Mouse (Mus musculus) layer of hippocampus, adult 18-20 months (tissue): ENCODE measurements around the gene Rcor1. TPM values are rescaled to one million over a fixed set of nuclear protein-coding genes. Genes with fewer than 3 reads are reported as not detected.

Experiments used
- DNase-seq, 2 experiments: peaks; one replicate each; pipeline ENCODE4 v3.0.0; 2022; ENCODE audit warnings: low spot score in 2 of 2
- total RNA-seq, 2 experiments: library from RNA; stranded (reverse); gene quantifications; 2 replicates each; pipeline ENCODE4 v1.2.3; 2021

Gene Rcor1
- total RNA-seq, 2 experiments from 2014 or later = 16.9 to 17.2 TPM

DNA sequence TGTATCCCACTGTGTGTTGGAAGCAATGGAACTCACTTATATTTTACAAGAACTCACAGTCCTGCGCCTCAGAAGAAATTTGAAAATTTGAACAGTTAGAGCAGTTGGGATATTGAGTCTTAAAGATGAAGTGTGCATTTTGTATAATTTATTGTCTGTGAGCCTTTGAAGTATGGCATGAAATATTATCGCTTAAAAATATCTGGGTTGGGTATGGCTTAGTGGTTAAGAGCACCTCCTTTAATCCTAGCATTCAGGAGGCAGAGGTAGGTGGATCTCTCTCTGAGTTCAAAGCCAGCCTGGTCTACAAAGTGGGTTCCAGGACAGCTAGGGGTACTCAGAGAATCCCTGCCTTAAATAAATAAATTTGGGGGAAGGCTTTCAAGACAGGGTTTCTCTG is 20.1 kb upstream of the Rcor1 start:
- DNase-seq = no peak

DNA sequence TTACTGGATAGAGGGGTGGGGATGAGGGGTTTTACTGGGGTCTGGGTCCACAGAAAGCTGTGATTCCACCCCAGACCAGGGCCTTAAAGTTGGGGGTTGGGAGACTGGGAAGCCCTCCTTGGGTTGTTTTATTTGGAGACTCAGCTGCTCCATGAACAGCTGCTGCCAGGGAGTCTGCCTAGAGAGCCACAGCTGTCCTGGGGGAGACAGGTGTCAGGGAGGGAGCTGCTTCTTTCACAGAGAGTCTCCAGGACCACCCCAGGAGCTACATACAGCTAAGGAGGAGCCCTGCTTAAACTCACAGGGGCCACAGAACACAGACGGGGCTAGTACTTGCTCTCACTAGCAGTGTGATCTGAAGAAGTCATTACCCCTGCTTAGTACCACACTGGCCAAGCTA is 18.0 kb upstream of the Rcor1 start:
- no peak for DNase-seq

DNA sequence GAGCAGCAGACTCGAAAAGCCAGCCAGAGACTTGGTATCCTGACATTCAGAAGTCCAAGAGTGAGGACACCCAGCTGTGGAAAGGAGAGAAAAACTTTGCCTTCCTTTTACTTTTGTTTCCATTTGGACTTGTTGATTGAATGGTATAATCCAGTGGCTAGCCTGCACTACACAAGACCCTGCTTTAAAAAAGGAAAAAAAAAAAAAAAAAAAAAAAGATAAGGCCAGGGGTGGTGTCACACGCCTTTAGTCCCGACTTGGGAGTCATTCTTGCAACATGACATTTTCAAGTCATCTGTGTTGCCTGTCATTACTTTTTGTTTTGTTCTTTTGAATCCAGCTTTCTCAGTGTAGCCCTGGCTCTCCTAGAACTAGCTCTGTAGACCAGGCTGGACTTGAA is 17.6 kb upstream of the Rcor1 start:
- DNase-seq = no peak

DNA sequence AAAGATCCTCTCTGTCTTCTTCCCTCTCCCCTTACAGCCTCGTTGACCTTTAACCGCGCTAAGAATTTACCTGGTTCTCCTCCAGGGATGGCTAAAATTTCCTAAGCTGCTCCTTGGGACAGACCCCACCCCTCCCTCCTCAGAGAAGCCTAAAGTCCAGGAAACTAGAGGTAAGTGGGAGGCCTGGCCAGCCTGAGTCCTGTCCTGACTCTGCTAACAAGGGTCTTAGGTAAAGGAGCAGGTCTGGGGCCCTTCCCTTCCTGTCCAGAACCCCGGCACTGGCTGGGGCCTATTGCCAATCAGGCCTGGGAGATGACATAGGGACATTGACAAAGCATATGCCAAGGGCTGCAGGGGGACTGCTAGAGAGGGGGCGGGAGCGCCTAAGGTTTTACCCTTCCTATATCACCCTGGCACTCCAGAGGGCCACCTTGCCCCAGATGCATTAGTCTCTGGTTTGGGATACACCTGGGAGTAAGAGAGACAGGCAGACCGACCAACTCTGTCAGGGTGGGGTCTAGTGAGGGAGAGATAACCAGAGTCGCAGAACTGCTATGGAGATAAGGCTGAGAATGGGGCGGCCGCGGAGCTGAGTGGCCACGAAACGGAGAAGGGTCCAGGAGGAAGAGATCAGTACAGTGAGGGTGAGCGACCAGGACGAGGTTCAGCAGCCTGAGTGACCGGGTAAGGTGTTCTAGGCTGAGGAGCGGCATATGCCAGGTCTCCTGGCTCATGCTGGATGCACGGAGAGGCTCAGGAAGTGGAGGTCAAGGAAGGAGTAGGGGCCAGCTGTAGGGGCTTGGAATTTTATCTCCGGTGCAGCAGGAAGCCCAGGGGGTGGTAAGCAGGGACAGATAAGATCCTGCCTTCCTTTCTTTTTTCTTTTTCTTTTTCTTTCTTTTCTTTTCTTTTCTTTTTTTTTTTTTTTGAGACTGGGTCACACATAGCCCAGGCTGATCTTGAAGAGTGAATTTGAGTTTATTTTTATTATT is 10.7 kb upstream of the Rcor1 start:
- no peak for DNase-seq

DNA sequence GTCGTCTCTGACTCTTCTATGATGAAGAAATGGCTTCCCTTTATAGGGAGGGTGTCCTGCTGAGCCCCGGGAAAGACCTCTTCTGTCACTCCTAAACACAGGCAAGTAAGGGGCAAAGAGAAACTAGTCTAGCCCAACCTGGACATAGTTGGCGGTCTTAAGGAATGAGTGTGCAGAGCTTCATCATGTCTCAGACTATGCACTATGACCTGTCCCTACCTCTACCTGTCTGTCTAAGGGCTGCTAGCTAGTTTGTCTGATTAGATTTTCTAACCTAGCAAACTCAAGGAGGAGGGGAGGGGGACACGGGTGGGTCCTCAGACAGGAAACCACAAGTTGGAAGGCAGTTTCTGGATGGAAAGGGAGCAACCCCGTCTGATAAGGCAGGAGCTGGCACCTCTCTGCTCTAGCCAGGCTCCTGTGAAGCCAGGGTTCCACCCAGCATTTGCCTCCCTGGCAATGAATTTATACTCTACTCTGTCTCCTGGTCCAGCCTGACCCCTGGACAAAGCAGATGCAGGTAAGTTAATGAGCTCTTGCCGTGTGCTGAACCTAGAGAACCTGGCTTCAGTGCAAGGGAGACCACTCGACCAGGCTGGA is 9.8 kb upstream of the Rcor1 start:
- DNase-seq = no peak

DNA sequence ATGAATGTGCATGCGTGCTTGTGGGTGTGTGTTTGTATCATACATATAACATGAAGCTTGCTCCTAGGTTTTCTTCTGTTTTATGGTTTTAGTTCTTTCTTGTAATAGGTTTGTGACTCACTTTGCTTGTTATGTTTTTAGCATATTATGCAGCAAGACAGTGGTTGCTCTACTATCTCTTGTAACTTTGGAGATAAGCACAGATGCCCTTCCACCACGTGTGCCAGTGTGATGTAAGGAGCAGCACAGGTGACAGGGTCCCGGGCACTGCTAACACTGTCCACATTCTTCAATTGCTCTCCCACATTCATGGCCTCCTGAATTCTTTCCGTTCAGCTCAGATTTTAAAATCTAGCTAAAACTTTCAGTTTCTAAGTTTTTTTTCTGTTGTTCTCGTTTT is 6.3 kb upstream of the Rcor1 start:
- DNase-seq = no peak

DNA sequence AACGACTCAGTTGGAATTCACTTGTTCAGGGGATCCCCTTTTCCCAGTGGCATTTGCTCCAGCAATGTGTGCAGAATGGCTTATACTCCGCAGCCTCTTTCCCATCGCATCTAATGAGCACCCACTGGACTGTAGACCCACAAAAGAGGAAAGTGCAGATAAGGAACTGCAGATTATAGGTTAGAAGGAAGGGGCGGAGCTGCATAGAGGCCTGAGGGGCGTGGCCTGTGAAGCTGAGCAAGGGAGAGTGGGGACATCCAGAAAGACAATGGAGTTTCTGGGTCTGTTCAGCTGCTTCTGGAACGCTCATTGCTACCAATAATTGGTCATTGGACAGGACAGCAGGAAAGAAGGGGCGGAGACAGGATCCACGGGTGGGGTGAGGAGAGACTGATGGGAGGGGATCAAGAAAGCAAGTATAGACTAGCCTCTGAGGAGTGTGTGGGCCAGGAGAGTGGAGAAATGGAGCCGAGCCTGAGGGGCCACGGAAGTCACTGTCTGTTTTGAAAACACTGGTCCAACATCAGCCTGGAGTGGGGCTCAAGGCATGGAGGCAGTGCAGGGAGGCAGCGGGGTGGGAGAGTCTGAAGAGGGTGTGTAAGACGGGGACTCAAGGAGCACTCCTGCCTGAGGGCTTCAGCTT is 3.8 kb upstream of the Rcor1 start:
- no peak for DNase-seq

DNA sequence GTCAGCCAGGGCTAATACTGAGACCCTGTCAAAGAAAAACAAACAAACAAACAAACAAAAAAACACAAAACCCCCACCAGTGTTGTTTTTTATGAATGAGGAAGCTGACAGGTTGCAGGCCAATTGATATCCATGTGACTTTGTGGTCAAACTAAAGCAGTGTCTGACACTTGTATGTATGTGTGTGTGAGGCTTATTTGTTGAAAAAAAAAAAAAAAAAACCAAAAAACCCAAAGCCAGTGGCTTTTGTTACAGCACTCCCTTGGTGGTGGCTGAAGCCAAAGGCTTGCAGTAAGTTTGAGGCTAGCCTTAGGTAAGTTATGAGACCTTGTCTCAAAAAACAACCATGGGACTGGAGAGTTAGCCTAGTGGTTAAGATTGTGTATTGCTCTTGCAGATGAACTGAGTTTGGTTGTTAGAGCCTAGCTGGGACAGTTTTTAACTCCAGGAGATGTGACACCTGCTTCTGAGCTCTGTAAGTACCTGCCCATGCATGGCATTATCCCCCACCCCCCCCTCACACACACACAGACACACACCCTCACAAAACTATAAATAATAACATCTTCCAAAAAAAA is 2.9 kb upstream of the Rcor1 start:
- no peak for DNase-seq

DNA sequence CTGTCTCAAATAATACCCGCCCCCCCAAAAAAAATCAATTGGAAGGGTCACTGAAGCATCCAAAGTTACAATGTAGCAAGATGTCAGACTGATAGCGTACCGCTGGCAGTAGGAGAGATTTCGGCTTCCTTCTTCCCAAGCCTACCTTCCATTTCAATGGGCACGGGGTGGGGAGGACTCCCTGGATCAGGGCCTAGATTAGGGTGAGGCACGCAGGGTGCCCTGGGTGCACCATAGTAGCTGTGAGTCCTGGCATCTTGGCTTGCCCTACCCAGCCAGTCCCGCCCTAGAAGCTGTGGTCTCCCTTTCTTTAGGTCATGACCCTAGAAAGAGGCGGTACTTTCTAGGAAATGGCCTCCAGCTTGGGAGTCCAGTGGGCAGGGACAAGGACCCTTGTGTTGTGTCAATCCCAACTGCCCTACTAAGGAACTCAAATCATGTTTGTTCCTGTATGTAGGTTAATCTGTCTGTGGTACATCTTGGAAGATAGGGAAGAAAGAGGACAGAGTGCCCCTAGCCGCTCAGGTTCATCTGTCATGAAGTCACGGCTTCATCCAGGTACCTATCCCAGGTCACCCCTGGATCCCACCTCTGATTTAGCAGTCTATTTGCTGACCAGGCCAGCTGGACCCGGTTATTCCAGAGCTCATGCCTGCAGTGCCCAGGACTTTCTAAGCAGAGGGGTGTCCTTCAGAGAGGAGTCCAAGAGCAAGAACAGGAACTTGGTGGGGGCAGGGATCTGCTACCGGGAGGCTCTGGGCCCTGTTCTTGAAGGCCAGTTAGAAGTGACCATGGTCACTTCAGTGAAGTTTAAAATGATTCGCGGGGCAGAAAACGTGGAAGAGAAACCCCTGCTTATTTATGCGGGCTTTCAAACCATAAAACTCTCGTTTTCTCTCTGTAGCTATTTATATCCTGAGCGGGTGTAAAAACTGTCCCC is 1.6 kb upstream of the Rcor1 start:
- no peak for DNase-seq

DNA sequence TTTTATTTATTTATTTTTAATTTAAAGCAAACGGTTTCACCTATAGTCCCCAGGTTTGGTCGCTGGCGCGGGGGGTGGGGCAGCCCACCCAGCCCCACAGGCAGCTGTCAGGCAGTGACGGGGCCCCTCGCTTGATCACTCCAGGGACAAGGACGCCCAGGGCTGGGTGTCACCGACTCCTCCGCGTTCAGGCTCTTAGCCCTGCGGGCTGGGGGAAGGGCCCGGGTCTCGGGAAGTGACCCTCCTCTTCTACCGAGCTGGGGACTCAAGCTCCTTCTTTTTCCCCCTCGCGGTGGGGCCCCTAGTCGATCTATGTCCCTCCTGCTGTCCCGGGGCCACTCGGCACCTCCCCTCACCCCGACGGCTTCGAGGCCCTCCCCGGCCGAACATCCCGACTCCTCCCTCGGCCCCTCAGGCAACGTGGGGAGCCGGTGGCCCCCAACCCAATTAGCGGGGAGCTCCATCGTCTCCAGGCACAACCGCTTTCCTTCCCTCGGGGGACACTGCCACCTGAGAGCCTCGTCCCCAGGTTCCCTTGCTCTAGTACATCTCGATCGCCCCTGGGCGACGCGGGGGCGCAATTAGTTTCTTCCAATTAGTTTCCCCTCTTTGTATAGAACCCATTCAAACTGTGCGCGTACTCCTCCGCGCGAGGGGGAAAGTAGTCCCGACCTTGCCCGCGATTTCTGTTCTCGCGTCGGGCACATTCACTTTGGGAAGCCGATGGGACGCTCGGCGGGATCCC is 748 bp upstream of the Rcor1 start:
- DNase-seq = peak; percentile 14 to 33

DNA sequence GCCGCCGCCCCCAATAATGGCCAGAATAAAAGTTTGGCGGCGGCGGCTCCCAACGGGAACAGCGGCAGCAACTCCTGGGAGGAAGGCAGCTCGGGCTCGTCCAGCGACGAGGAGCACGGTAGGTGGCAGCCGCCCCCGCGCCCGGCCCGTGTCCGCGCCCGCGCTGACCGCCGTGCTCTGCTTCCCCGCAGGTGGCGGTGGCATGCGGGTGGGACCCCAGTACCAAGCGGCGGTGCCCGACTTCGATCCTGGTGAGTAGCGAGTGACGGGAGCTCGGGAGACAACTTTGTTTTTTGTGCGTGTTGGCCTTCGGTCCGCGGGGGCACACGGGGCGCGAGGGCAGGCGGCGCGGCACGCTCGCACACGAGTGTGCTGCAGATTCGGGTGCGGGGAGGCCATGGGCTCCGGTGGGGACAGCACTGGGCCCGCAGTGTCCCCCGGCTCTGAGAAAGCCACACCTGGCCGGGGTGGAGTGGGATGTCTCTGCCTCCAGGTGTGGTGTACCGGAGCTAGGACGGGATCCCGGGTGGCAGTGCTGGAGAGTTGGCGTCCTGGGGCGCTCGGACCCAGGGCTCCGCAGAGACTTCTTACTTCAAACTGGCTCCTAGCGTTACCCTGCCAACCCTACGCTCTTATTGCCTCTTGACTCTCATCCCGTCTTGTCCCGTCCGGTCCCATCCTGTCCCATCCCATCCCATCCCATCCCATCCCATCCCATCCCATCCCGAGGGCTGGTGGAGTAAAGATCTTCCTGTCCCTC is 800 bp downstream of the Rcor1 start:
- DNase-seq = peak in 1 of 2 experiments; percentile 11

DNA sequence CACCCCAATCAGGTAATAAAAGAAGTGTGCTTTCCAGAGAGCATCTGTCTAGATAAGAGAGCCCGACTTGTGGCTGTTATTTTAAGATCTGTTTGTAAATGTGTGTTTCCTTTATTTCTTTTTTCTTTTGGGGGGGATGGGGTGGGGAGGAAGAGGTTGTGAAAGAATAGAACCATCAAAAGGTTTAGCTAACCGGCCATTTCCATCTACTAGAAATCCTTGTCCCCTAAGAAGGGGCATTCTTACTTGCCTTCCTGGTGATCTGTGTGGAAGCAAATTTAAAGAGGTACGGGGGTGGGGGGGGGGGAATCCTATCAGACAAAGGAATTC is 1.3 kb downstream of the Rcor1 start:
- no peak for DNase-seq

DNA sequence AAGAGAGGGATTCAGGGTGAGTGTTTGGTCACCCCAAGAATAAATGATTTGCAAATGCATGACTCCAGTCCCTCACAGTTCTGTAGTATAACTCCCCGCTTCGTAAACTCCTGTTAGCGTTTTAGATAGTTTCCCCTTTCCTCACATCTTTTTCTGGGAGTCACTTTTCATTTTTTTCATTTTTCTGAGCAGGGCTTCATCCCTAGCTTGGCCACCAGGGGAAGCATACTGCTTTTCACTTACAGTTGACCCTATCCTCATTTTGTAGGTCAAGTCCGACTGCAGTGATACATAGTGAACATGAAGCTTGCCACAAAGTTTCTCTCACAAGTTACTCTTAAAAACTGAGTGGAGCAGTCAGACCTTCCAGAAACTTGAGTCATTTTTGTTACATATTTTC is 2.0 kb downstream of the Rcor1 start:
- DNase-seq = no peak

DNA sequence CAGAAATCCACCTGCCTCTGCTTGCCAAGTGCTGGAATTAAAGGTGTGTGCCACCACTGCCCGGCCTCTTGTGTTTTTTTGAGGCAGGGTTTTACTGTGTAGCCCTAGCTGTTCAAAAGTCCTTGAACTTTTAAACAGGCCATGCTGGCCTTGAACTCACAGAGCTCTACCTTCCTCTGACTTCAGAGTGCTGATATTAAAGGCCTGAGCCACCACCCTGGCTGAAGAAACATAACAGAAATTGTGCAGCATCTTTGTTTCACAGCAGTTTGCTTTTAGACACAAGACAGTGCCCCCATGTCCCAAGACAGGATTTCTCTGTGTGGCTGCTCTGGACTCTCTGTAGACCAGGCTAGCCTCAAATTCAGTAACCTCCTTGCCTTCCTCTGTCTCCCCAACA is 3.2 kb downstream of the Rcor1 start:
- DNase-seq = no peak

DNA sequence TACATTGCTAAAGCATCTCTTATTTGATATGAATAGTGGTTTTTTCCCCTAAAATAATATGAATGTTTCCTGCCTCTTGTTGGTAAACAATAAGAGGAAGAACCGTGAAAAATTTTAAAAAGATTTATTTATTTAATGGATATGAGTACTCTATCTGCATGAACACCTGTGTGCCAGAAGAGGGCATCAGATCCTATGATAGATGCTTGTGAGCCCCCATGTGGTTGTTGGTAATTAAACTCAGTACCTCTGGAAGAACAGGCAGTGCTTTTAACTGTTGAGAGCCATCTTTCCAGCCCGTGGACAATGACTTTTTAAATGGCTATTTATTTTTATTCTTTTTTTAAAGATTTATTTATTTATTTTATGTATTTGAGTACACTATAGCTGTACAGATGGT is 5.7 kb downstream of the Rcor1 start:
- no peak for DNase-seq

DNA sequence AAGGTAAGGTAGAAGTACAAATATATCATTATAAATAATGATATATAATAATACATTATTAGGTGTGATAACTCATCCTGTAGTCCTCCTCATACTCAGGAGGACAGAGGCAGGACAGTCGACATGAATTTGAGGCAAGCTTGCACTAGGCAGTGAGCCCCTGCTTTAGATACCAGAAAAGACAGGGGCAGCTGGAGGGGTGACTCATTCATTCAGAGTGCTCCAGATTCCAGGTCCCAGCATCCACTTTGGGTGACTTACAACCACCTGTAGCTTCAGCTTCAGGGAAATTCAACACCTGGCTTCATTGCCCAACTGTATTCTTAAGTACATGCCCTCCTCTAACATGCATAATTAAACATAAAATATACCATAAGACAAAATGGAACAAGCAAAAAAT is 7.7 kb downstream of the Rcor1 start:
- no peak for DNase-seq

DNA sequence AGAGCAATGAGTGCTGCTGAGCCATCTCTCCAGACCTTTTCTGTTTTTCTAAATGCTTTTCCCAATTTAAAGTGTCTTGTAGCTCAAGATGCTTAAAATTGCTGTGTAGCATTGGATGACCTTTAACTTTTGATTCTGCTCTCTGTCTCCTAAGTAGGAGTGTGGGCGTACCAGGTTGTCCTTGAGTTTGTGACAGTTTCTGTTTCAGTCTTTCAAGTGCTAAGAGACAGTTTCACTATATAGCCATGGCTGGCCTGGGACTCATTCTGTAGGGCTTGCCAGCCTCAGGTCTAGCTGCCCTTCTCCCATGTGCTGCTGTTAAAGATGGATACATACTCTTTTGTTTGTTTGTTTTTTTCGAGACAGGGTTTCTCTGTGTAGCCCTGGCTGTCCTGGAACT is 9.1 kb downstream of the Rcor1 start:
- DNase-seq = no peak

DNA sequence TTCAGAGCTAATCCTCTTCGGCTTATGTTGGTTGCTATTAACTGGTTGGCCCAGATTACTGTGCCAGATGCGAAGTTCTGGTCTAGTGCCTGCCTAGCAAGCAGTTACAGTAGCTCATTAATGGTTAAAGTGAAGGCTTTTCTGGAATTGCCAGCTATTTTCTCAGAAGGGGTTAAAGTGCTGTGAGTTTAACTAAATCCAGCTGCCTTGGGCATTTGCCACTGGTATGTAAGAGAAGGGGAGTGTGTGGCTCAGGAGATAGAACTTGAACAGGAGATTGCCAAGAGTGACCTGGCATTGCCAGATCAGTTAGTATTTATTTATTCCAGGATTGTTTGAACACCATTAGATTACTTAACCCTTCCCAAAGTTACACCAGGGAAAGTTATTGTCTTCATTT is 11.1 kb downstream of the Rcor1 start:
- no peak for DNase-seq

DNA sequence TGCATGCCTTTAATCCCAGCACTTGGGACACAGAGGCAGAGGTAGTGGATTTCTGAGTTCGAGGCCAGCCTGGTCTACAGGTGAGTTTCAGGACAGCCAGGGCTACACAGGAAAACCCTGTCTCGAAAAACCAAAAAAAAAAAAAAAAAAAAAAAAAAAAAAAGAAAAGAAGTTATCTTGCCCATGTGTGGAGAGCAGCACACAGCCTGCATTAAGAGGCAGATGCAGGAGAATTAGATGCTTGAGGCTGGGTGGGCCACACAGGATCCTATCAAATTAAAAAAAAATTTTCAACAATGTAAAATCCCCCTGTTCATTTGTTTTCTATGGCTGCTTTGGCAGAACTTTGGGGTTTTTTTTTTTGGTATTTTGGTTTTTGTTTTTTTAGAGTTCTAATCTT is 24.2 kb downstream of the Rcor1 start:
- no peak for DNase-seq
